Mouse (Mus musculus) lung, adult 2 months (tissue): ENCODE data around the gene Hspb3.

Experiments used
- CTCF ChIP-seq: fragments of 200-500 bp; IDR thresholded peaks from 2 replicates; pipeline ENCODE4 v1.5.1; 2011; ENCODE audit warnings: mild to moderate bottlenecking, low read length, control low read depth; ENCODE audit not compliant: insufficient read depth
- POLR2A ChIP-seq: fragments of 200-500 bp; IDR thresholded peaks from 2 replicates; pipeline ENCODE4 v1.6.1; 2011; ENCODE audit warnings: low read depth, mild to moderate bottlenecking, control low read depth, low read length, borderline replicate concordance; ENCODE audit errors: extremely low read depth

DNA sequence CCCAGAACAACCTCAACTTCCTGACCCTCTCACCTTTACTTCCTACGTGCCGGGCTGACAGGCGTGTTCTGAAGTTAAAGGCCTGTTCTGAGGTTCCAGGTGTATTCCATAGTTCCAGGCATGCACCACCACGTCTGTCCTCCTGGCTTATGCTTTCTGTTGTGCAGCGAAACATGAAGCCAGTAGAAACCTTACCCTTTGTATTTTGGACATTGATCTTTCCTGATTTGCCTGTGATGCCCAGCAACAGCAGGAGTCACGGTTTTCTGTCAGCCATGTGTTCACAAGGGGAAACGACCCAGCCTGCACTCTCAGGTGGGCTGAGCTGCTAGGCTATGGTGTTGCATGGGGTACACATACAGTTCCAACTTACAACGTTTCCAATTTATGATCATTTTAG lies 35.9 kb downstream of the Hspb3 start:
- TF ChIP-seq POLR2A (no peak), CTCF (no peak)
